Mouse (Mus musculus) adrenal gland, adult (tissue): Measurements from ENCODE around the gene Dmrt2.
A peak's percentile ranks its signal among the peaks of the same experiment; 100 is the strongest.

Source experiments
- DNase-seq, 2 experiments: peaks; one replicate each; pipeline ENCODE4 v3.0.0; 2022 to 2023; ENCODE audit warnings: low spot score in 1 of 2; ENCODE audit not compliant: inconsistent age in 2 of 2

Gene Dmrt2

DNA sequence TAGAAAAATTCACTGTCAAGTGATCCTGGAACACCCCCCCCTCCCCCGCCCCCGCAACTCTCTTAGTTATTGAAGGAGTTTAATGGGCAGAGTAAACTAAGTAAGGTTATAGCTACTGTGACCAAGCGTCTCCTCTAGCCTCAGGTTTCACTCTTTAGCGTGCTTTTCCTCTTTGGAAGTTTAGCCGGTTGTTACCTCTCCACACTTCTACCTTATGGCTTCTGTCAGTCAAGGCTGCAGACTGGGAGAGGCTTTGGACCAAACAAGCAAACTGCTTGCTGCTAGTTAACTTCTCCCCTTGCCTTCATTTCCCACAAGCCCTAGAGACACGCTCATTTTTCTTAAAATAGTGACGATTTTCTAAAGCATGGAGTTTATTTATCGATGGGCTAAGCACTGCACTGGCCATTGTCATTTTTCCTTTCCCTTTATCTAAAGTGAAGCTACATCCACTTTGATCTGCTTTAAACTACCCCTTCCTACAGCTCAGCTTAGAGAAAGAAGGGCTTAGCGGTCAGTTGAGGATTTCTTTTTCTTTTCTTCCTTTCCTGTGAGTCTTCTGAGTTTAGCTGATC, 3.7 kb downstream of the Dmrt2 start:
- no peak for DNase-seq

- peak; percentile 8 to 42 for DNase-seq
Observed at GRCm38 (mm10) chr19:25698850-25699249, 26.6 kb downstream of the Dmrt2 start.

DNA sequence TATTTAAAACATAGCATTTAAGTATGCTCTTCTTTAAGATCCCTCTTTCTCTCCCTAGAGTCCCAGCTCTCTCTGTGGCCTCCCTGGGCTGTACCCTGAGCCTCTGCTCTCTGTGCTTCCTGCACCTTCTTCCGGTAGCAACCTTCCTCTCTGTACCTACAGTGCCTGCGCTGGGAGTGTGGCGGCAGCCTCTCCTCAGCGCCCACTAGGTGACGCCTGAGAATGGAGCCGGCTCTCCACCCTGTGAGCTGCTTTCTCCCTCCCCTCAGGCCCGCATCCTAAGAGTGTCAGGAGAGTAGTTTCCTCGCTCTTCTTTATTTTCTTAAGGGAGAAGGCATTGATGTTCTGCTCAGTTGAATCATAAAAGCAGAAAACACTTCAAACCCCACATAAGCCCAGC, 41.2 kb downstream of the Dmrt2 start:
- peak in 1 of 2 experiments; percentile 33 for DNase-seq

GRCm38 (mm10) chr19:25714927-25715326, 42.7 kb downstream of the Dmrt2 start:
- no peak for DNase-seq

GRCm38 (mm10) chr19:25722616-25723015, 50.4 kb downstream of the Dmrt2 start:
- DNase-seq: no peak
